Mouse (Mus musculus): ENCODE results near the gene Abhd5. TPM values are rescaled to one million over a fixed set of nuclear protein-coding genes. Genes with fewer than 3 reads are reported as not detected.
A peak's percentile ranks its signal among the peaks of the same experiment; 100 is the strongest.

Gene Abhd5
- total RNA-seq, 2 experiments from 2014 or later, result 52.3 to 70.3 TPM

- ATAC-seq (replicated peaks; ENCODE audit: low FRiP score, poor library complexity, severe bottlenecking), result no peak
Observed at GRCm38 (mm10) chr9:122398746-122399145, 47.3 kb downstream of the Abhd5 start.

- no peak for ATAC-seq (replicated peaks; ENCODE audit: low FRiP score, poor library complexity, severe bottlenecking)
Observed at GRCm38 (mm10) chr9:122401239-122401638, 49.8 kb downstream of the Abhd5 start.

DNA sequence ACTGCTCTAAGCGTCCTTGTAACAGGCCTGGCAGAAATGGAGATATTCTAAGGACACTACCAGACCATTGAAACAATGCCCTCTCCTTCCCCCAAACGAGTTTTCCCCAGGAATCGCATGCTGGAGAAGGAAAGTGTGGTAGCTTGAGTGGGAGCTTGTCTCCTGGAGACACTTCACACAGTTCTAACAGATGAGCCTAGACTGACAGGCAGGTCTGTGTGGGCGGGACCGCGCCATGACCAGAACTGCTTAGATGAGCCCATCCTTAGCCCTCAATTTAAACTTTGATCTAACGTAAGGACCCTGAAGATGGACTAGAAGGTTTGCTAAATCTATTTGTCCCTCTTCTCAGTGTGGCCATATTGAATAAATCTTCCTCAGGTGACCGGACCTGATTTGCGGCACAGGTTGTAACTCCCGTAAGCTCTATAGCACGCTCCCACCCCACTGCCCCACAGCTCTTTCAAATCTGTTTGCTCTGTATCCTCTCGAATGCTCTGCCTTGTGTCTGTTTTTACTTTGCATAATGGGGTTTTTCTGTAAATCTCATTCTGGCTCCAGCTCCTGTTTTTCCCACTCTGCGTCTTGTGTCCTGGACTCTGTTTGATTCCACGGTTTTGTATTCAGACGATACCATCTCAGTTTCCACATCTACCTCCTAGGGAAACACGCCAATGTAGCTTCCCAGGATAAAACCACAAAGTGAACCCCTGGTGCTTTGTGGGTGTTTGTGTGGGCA, 59.2 kb downstream of the Abhd5 start:
- no peak for ATAC-seq (replicated peaks; ENCODE audit: low FRiP score, poor library complexity, severe bottlenecking)

DNA sequence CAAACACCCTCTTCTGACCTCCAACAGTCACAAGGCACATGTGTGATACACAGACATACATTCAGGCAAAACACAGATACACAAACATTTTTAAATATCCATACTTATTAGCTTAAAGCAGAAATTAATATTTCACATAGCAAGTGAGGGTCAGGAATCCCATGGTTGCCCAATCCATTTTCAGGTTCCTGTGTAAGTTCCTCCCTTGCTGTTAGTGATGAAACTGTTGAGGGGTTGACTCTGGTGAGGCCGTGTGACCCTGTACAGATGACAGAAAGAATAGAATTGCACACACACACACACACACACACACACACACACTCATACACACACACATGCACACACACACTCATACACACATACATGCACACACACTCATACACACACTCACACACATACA, 63.2 kb downstream of the Abhd5 start:
- no peak for ATAC-seq (replicated peaks; ENCODE audit: low FRiP score, poor library complexity, severe bottlenecking)

DNA sequence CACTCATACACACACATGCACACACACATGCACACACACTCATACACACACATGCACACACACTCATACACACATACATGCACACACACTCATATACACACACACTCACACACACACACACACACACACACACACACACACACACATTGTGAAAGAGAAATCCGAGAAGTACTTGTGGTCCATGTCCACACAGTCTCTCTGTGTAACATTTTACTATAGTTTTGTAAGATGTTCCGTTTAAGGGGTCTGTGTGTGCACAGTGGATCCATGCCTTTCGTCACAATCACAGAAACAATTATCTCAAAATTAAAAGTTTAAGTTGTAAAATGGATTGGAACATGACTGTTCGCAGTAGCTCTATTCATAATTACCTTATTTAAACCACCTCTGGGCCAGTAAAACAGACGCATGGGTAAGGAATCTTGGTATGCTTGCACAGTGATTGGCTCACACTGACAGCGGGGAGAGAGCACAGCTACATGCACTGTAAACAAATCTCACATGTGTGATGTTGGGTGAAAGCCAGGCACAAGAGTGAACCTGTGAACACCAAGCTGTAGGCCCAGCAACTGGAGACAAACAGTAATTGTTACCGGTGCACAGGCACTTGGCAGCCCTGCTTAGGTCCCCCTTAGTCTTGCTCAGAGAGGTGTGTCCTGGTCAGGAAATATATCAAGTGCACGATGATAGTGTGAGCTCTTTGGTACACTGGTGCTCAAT, 63.8 kb downstream of the Abhd5 start:
- ATAC-seq (replicated peaks; ENCODE audit: low FRiP score, poor library complexity, severe bottlenecking), result no peak

GRCm38 (mm10) chr9:122416617-122417016, 65.2 kb downstream of the Abhd5 start:
- no peak for ATAC-seq (replicated peaks; ENCODE audit: low FRiP score, poor library complexity, severe bottlenecking)

GRCm38 (mm10) chr9:122420195-122420756, 68.9 kb downstream of the Abhd5 start:
- no peak for ATAC-seq (replicated peaks; ENCODE audit: low FRiP score, poor library complexity, severe bottlenecking)

GRCm38 (mm10) chr9:122420772-122421764, 69.7 kb downstream of the Abhd5 start:
- peak; percentile 80 for ATAC-seq (replicated peaks; ENCODE audit: low FRiP score, poor library complexity, severe bottlenecking)

- ATAC-seq (replicated peaks; ENCODE audit: low FRiP score, poor library complexity, severe bottlenecking), result no peak
Observed at GRCm38 (mm10) chr9:122421911-122422310, 70.5 kb downstream of the Abhd5 start.

GRCm38 (mm10) chr9:122422706-122423105, 71.3 kb downstream of the Abhd5 start:
- ATAC-seq (replicated peaks; ENCODE audit: low FRiP score, poor library complexity, severe bottlenecking), result no peak

DNA sequence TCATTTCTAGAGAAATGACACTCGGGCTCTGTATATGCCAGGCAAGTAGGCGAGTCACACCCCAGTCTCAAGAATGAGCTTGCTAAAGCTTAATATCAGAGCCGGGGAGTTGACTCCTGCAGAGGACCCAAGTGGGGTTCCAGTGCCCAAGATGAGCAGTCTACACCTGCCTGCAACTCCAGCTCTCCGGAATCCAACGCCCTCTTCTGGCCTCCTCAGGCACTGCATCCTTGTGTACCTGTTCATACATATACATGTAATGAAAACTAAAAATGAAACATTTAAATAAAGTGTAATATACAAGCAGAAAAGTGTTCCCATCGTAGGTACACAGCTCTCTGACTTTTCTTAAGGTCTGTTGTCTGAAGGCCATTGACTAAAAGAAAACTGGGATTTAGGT, 71.7 kb downstream of the Abhd5 start:
- ATAC-seq (replicated peaks; ENCODE audit: low FRiP score, poor library complexity, severe bottlenecking), result no peak

DNA sequence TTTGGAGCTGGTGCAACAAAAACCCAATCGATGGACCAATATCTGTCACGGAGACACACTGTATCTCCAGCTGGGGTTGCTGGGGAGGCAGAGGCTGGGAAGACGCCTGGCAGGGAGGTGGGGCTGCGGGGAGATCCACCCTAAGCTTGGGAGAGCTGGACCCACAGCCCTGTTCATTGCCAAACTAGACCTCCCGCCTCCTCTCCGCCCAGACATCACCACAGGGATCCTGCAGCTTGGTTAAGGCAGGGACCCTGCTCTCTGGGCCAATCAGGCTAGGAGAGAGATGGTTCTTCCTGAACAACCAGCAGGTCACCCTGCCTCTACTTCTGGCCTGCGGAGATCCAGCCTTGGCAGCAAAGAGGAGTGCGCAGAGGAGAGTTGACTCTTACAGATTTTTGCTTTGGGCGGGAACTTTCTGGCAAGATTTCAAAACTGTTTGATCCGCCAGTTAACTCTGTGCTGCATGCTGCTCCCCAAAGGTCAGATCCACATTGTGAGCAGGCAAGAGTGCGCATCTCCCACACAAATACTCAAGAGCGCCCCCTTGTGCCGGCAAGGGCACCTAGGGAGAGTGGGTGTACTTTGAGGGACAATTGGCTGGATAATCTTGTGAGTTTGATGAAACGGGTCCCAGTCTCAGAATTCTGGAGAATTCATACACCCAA, 73.7 kb downstream of the Abhd5 start:
- no peak for ATAC-seq (replicated peaks; ENCODE audit: low FRiP score, poor library complexity, severe bottlenecking)

- ATAC-seq (replicated peaks; ENCODE audit: low FRiP score, poor library complexity, severe bottlenecking), result no peak
Observed at GRCm38 (mm10) chr9:122429058-122429649, 77.7 kb downstream of the Abhd5 start.

- ATAC-seq (replicated peaks; ENCODE audit: low FRiP score, poor library complexity, severe bottlenecking), result no peak
Observed at GRCm38 (mm10) chr9:122429685-122430084, 78.3 kb downstream of the Abhd5 start.

Other genes with a start within 250 kb of the Abhd5 start
- gene Snrk, start 234.3 kb upstream of the Abhd5 start, total RNA-seq (2015; ENCODE audit: low replicate concordance), result 4.2 and 10.0 TPM in 2 replicates
- gene Snrk, start 234.3 kb upstream of the Abhd5 start, total RNA-seq (2017; ENCODE audit: low replicate concordance), result 10.0 and 28.9 TPM in 2 replicates
- 14.8 and 31.1 TPM in 2 replicates for gene Ano10, start 57.2 kb upstream of the Abhd5 start, total RNA-seq (2015; ENCODE audit: low replicate concordance)
- 6.4 and 7.4 TPM in 2 replicates for gene Ano10, start 57.2 kb upstream of the Abhd5 start, total RNA-seq (2017; ENCODE audit: low replicate concordance)

All from erythroblast, adult 5-6 weeks (primary cell).